In the genomic region with DNA sequence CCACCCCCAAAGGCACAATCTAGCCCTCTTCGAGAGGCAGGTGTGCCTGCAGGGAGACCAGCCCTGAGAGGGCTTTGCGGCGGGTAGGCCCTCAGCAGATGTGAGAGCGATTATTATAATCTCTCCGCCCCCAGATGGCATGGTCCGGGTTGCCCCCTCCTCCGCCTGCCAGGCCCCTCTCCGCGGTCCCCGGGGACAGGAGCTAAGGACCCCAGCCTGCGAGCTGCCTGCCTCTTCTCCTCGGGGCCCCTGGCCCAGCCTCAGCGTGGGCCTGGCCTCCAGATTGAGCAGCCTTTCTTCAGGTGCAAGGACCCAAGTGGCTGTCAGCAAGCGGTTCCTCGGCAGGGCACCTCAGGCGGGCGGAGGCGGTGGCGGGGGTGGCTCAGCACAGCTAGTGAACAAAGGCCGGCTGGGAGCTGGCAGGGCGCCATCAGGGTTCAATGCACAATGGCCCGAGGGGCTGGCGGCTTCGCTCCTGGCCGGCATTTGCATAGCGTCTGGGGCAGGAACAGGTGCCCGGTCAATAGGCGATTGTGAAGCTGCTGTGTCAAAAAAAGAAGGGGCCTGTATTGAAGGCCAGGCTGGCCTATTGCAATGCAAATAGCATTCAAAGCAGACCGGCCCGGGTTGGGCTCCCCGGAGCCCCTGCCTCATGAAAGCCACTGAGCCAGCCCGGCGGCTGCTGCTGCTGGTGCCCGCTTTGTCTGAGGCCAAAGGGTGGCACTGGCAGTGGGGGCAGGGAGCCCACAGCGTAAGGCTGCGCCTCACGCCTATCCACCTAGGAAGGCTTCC, we compare ENCODE assay signal across 8 mouse cellular contexts.
DNase-seq lines count a peak whose midpoint lies in the region; ATAC-seq and TF ChIP-seq lines count a peak whose summit lies in the region.

No protein-coding gene starts in this region.

- H3K4me2 ChIP-seq in CH12.LX (ENCODE audit: insufficient read depth, low read depth, poor library complexity, severe bottlenecking) = peak overlapping the region; percentile 58
- H3K4me2 ChIP-seq in forebrain, embryonic 15.5 days (replicated peaks) = peak overlapping the region; percentile 36

- no peaks in the 10 kb centered on the region for H3K79me2 ChIP-seq in CH12.LX (replicated peaks; ENCODE audit: control insufficient read depth, extremely low read depth, insufficient read depth, poor library complexity, severe bottlenecking)

- peaks cover 15% of the 10 kb centered on the region for H3K27me3 ChIP-seq in CH12.LX (replicated peaks)
- no peaks in the 10 kb centered on the region for H3K27me3 ChIP-seq in forebrain, embryonic 15.5 days
- peaks cover 53% of the 10 kb centered on the region for H3K27me3 ChIP-seq in hindbrain, embryonic 10.5 days (ENCODE audit: insufficient read depth, poor library complexity, severe bottlenecking)

- in situ Hi-C loops in CH12.LX (cut with MboI; ENCODE audit: low pct_ligation_motif_present, low pct_unique_long_range_greater_than_20kb, low sequenced_read_pairs) = no loop called here

- no peak for TF ChIP-seq RAD21 in CH12.LX (IDR thresholded peaks at IDR 0.05; ENCODE audit: low read depth, low read length)

- no peak for TF ChIP-seq CTCF in CH12.LX (conservative IDR thresholded peaks at IDR 0.05 in 1 of 2, IDR thresholded peaks at IDR 0.05 in 1 of 2; ENCODE audit: low read depth in 2 of 2, low read length in 2 of 2)
- TF ChIP-seq CTCF in lung, adult 2 months (IDR thresholded peaks at IDR 0.05; ENCODE audit: insufficient read depth, low read length) = no peak

- H3K9ac ChIP-seq in CH12.LX (ENCODE audit: insufficient read depth, low read depth) = 0 out of 2 replicates have a peak overlapping the region, but pooled peaks have one; percentile 6
- H3K9ac ChIP-seq in forebrain, embryonic 15.5 days (replicated peaks) = peak overlapping the region; percentile 46

- no peak for TF ChIP-seq EP300 in CH12.LX (IDR thresholded peaks at IDR 0.05; ENCODE audit: low read length)

- H3K27ac ChIP-seq in CH12.LX (ENCODE audit: insufficient read depth, low read depth) = no peak overlapping the region
- peak overlapping the region; percentile 96 for H3K27ac ChIP-seq in forebrain, embryonic 15.5 days (replicated peaks)
- peak overlapping the region; percentile 99 for H3K27ac ChIP-seq in hindbrain, embryonic 10.5 days

- WGBS in forebrain, embryonic 15.5 days = 3% methylated on average over 37 of the region's 37 CpGs
- WGBS in hindbrain, embryonic 10.5 days = under 1% methylated on average over 37 of the region's 37 CpGs
- 25% methylated on average over 37 of the region's 37 CpGs for WGBS in lung, adult 2 months

- no peak for TF ChIP-seq POLR2A in CH12.LX (IDR thresholded peaks at IDR 0.05; ENCODE audit: low read depth, low read length)
- TF ChIP-seq POLR2A in lung, adult 2 months (IDR thresholded peaks at IDR 0.05; ENCODE audit: borderline replicate concordance, extremely low read depth, low read depth, low read length) = no peak

- peak overlapping the region in 1 of 3 experiments; percentile 26 for H3K4me3 ChIP-seq in CH12.LX (replicated peaks in 1 of 3; ENCODE audit: low read depth in 2 of 3, low read length in 2 of 3, poor library complexity in 1 of 3)
- H3K4me3 ChIP-seq in forebrain, embryonic 15.5 days = peak overlapping the region; percentile 17
- H3K4me3 ChIP-seq in hindbrain, embryonic 10.5 days = peak overlapping the region; percentile 44
- H3K4me3 ChIP-seq in lung, adult 2 months (replicated peaks; ENCODE audit: extremely low read depth, low read depth, low read length) = peak overlapping the region; percentile 14

- DNase-seq in CH12.LX (ENCODE audit: extremely low read depth) = peak; percentile 49
- DNase-seq in hindbrain, embryonic 10.5 days (ENCODE audit: low spot score) = peak; percentile 95
- peak; percentile 94 for DNase-seq in layer of hippocampus, adult 9-11 months
- DNase-seq in lung, adult 2 months = peak; percentile 64
- DNase-seq in retina, embryonic 14.5 days (ENCODE audit: low spot score) = peak; percentile 95
- DNase-seq in thymus, postnatal 36 days = peak; percentile 70 to 73

- ATAC-seq in cerebellum, adult (ENCODE audit: insufficient number of reproducible peaks, low FRiP score, low TSS enrichment) = peak; percentile 29; the same call in 1 of the 2 replicates
- ATAC-seq in forebrain, embryonic 15.5 days (replicated peaks) = peak; percentile 90

- no peaks in the 10 kb centered on the region for H3K36me3 ChIP-seq in CH12.LX (replicated peaks in 1 of 2; ENCODE audit: control insufficient read depth in 1 of 2, insufficient read depth in 1 of 2, low read length in 1 of 2)
- no peaks in the 10 kb centered on the region for H3K36me3 ChIP-seq in forebrain, embryonic 15.5 days
- no peaks in the 10 kb centered on the region for H3K36me3 ChIP-seq in hindbrain, embryonic 10.5 days

- H3K9me3 ChIP-seq in CH12.LX (replicated peaks; ENCODE audit: low read length) = no peaks in the 10 kb centered on the region
- no peaks in the 10 kb centered on the region for H3K9me3 ChIP-seq in forebrain, embryonic 15.5 days
- no peaks in the 10 kb centered on the region for H3K9me3 ChIP-seq in hindbrain, embryonic 10.5 days

- peaks cover 16 to 41% of the 10 kb centered on the region in 2 experiments for H3K4me1 ChIP-seq in CH12.LX (ENCODE audit: control insufficient read depth in 1 of 2, insufficient read depth in 2 of 2)
- peaks cover 64% of the 10 kb centered on the region for H3K4me1 ChIP-seq in forebrain, embryonic 15.5 days
- peaks cover 73% of the 10 kb centered on the region for H3K4me1 ChIP-seq in hindbrain, embryonic 10.5 days (replicated peaks)
- no peaks in the 10 kb centered on the region; the same call in 1 of the 2 replicates for H3K4me1 ChIP-seq in lung, adult 2 months (ENCODE audit: control insufficient read depth, insufficient read depth, low read length)

- dilution Hi-C loops in CH12.LX (cut with MboI; ENCODE audit: extremely low pct_ligation_motif_present, extremely low pct_unique_long_range_greater_than_20kb, low sequenced_read_pairs) = no loop called here

TF ChIP-seq in CH12.LX, 34 proteins besides CTCF, POLR2A, EP300 and RAD21:
- TF ChIP-seq ZNF384 (IDR thresholded peaks at IDR 0.05; ENCODE audit: low read depth, low read length) (peak; percentile 22; the same call in 1 of the 2 replicates), MXI1 (IDR thresholded peaks at IDR 0.05; ENCODE audit: low read depth, low read length) (no peak), ETS1 (conservative IDR thresholded peaks at IDR 0.05; ENCODE audit: low read depth, low read length) (peak; percentile 49; the same call in 1 of the 2 replicates), NRF1 (IDR thresholded peaks at IDR 0.05; ENCODE audit: low read depth, low read length) (no peak), ZMIZ1 (IDR thresholded peaks at IDR 0.05; ENCODE audit: low read depth, low read length) (no peak), MAFK (IDR thresholded peaks at IDR 0.05; ENCODE audit: insufficient replicate concordance, low read length) (no peak), TCF12 (IDR thresholded peaks at IDR 0.05; ENCODE audit: low read depth, low read length) (peak; percentile 59), POLR2AphosphoS2 (IDR thresholded peaks at IDR 0.05; ENCODE audit: low read depth, low read length) (no peak), IRF4 (IDR thresholded peaks at IDR 0.05; ENCODE audit: low read depth, low read length) (0 out of 2 replicates have a peak, but pooled peaks have one; percentile 21), UBTF (IDR thresholded peaks at IDR 0.05; ENCODE audit: low read depth, low read length) (peak; percentile 84), MAX (IDR thresholded peaks at IDR 0.05; ENCODE audit: low read length) (no peak; the same call in 1 of the 2 replicates), BHLHE40 (IDR thresholded peaks at IDR 0.05; ENCODE audit: low read depth, low read length) (no peak), ZC3H11A (IDR thresholded peaks at IDR 0.05; ENCODE audit: low read depth, low read length) (no peak), MEF2A (IDR thresholded peaks at IDR 0.05; ENCODE audit: borderline replicate concordance, low read depth, low read length) (no peak), JUND (conservative IDR thresholded peaks at IDR 0.05; ENCODE audit: low read depth, low read length) (no peak), CHD2 (IDR thresholded peaks at IDR 0.05; ENCODE audit: low read length) (no peak), SIN3A (IDR thresholded peaks at IDR 0.05; ENCODE audit: low read length) (no peak), SMC3 (IDR thresholded peaks at IDR 0.05; ENCODE audit: low read depth, low read length) (no peak), USF1 (IDR thresholded peaks at IDR 0.05; ENCODE audit: low read depth, low read length) (no peak), ZKSCAN1 (IDR thresholded peaks at IDR 0.05; ENCODE audit: borderline replicate concordance, low read depth, low read length) (no peak)
